Mouse (Mus musculus) neural tube, embryonic 13.5 days (tissue): ENCODE data around the gene Defb23. TPM values are rescaled to one million over a fixed set of nuclear protein-coding genes. Genes with fewer than 3 reads are reported as not detected.

Experiments
- ATAC-seq: fragments of 200-750 bp; cut with Nextera tagmentation; 2 replicates; pipeline ENCODE4 v1.8.0; 2017; ENCODE audit warnings: low read depth, mild to moderate bottlenecking, moderate TSS enrichment, moderate library complexity
- H3K27ac ChIP-seq: fragments of 300-500 bp; sonication (generic); replicated peaks from 2 replicates; pipeline ENCODE4 v1.5.1; 2015; ENCODE audit warnings: moderate library complexity, mild to moderate bottlenecking, inconsistent platforms
- H3K27me3 ChIP-seq: fragments of 300-500 bp; sonication (generic); 2 replicates; pipeline ENCODE4 v1.6.1; 2015; ENCODE audit warnings: mild to moderate bottlenecking, inconsistent platforms
- H3K36me3 ChIP-seq: fragments of 300-500 bp; sonication (generic); 2 replicates; pipeline ENCODE4 v1.6.1; 2015; ENCODE audit warnings: mild to moderate bottlenecking, inconsistent platforms
- H3K4me1 ChIP-seq: fragments of 300-500 bp; sonication (generic); replicated peaks from 2 replicates; pipeline ENCODE4 v1.6.1; 2015; ENCODE audit warnings: inconsistent platforms
- H3K4me2 ChIP-seq: fragments of 300-500 bp; sonication (generic); 2 replicates; pipeline ENCODE4 v1.6.1; 2015; ENCODE audit warnings: inconsistent platforms, mild to moderate bottlenecking, moderate library complexity
- H3K4me3 ChIP-seq: fragments of 300-500 bp; sonication (generic); 2 replicates; pipeline ENCODE4 v1.5.1; 2015; ENCODE audit warnings: mild to moderate bottlenecking, inconsistent platforms
- H3K9ac ChIP-seq: fragments of 300-500 bp; sonication (generic); 2 replicates; pipeline ENCODE4 v1.6.1; 2015; ENCODE audit warnings: moderate library complexity, mild to moderate bottlenecking, inconsistent platforms
- H3K9me3 ChIP-seq: fragments of 300-500 bp; sonication (generic); 2 replicates; pipeline ENCODE4 v1.6.1; 2016; ENCODE audit warnings: inconsistent platforms
- WGBS: fragments of 180-500 bp; shearing (Covaris S2); methylation state at CpG from one replicate; pipeline ENCODE4 v1.1.7; 2015; 5-methylcytosine and 5-hydroxymethylcytosine counted together
- polyA plus RNA-seq: library from polyadenylated mRNA; unstranded; fragments of >200 nt; fragmentation: Nextera tagmentation; extraction: Ambion mirVana; gene quantifications from 2 replicates; pipeline ENCODE4 v1.2.1, GENCODE M21; 2015

Defb23 gene
- polyA plus RNA-seq, result not detected in 2 replicates

GRCm38 (mm10) chr2:152464570-152465150 is at the start of gene Defb23:
Gene Defb23, minus strand, starts transcription at chr2:152464620.
- Histone ChIP-seq H3K27ac (no peak within 1 kb of the TSS), H3K36me3 (no peaks in the 10 kb centered on the region), H3K27me3 (no peaks in the 10 kb centered on the region), H3K9ac (no peak within 1 kb of the TSS), H3K4me2 (no peak within 1 kb of the TSS), H3K4me3 (no peak within 1 kb of the TSS), H3K4me1 (no peaks in the 10 kb centered on the region), H3K9me3 (no peaks in the 10 kb centered on the region)
- no peak for ATAC-seq
- 91% methylated on average over 3 of the region's 3 CpGs for WGBS

DNA sequence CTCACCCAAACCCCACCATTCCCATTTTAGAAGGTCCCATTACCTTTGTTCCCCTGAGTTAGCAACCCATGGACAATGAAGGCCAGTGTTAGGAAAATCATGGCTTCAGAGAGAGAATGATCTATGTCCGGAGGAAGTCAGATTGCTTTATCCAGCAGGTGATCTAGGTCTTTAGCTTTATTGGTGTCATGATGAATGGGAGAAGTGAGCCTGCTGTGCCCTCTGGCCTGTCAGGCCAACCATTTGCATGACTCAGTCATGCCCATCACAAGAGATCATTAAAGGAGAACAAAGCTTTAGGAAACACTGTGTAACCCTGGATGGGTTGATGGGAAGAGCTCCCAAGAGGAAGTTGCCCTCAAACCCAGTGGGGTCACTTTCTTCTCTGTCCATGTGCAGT is 47.2 kb upstream of the Defb23 start, which contains the start of gene Defb26:
Defb26 (minus strand) TSS at position 101 of the 400 bp plus-strand sequence.
- Histone ChIP-seq H3K27me3 (no peaks in the 10 kb centered on the region), H3K9me3 (no peaks in the 10 kb centered on the region), H3K4me3 (no peak within 1 kb of the TSS), H3K9ac (no peak within 1 kb of the TSS), H3K4me2 (no peak within 1 kb of the TSS), H3K4me1 (no peaks in the 10 kb centered on the region), H3K36me3 (no peaks in the 10 kb centered on the region), H3K27ac (no peak within 1 kb of the TSS)
- WGBS, result 59% methylated on average over 1 of the region's 1 CpGs
- no peak for ATAC-seq

DNA sequence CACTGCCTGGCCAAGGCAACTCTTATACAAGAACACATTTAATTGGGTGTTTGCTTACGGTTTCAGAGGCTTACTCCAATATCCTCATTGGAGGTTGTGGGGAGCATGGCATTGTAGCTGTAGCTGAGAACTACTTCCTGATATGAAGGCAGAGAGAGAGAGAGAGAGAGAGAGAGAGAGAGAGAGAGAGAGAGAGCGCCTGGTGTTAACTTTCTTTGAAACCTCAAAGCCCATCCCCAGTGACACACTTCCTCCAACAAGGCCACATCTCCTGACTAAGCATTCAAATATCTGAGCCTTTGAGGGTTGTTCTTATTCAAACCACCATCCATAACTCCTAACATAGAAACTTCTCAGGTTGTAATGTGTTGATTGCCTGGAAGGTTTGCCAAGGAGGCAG is 39.5 kb upstream of the Defb23 start:
- Histone ChIP-seq H3K4me2 (no peak overlapping the region), H3K4me1 (no peaks in the 10 kb centered on the region), H3K9me3 (no peaks in the 10 kb centered on the region), H3K4me3 (no peak overlapping the region), H3K36me3 (no peaks in the 10 kb centered on the region), H3K27ac (no peak overlapping the region), H3K27me3 (no peaks in the 10 kb centered on the region), H3K9ac (no peak overlapping the region)
- WGBS, result 85% methylated on average over 2 of the region's 2 CpGs
- ATAC-seq, result no peak

- no peaks in the 10 kb centered on the region for H3K27me3 ChIP-seq
- H3K9ac ChIP-seq, result no peak overlapping the region
- no peak overlapping the region for H3K4me3 ChIP-seq
- H3K9me3 ChIP-seq, result no peaks in the 10 kb centered on the region
- no peak overlapping the region for H3K27ac ChIP-seq
- H3K36me3 ChIP-seq, result no peaks in the 10 kb centered on the region
- WGBS, result 81% methylated on average over 6 of the region's 6 CpGs
- no peak overlapping the region for H3K4me2 ChIP-seq
- ATAC-seq, result no peak
- H3K4me1 ChIP-seq, result no peaks in the 10 kb centered on the region
Measured at GRCm38 (mm10) chr2:152500863-152501229, 36.4 kb upstream of the Defb23 start.

DNA sequence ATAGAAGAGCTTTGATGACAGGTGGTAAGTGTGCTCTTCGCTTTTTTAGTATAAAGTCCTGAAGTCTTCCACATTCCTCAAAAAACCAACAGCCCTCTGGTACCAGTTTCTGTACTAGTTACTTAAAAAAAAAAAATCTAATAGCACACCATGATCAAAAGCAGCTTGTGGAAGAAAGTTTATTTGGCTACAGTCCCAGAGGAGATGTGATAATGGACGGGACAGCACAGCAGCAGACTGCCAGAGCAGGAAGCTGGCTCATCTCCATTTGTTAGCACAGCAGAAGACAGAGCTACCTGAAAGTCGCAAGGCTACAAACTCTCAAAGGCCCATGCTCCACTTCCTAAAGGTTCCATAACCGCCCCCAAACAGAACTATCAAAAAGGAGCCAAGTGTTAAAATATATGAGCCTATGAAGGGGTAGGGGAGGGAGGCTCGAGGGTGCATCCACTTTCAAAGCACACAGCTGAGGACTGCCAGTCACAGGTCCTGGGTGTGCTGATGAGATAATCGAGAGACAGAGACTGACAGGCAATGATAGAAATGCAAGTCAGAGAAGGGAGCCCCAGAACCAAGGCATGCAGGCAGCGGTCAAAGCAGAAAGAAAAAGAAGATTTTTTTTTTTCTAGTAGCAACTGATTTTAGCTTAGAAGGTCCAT is 35.9 kb upstream of the Defb23 start:
- WGBS, result 79% methylated on average over 7 of the region's 7 CpGs
- no peak for ATAC-seq

GRCm38 (mm10) chr2:152498020-152498419 is 33.6 kb upstream of the Defb23 start:
- WGBS, result 84% methylated on average over 6 of the region's 6 CpGs
- no peak for ATAC-seq
- H3K4me2 ChIP-seq, result no peak overlapping the region
- H3K27me3 ChIP-seq, result no peaks in the 10 kb centered on the region
- H3K9ac ChIP-seq, result no peak overlapping the region
- no peaks in the 10 kb centered on the region for H3K4me1 ChIP-seq
- H3K27ac ChIP-seq, result no peak overlapping the region
- H3K4me3 ChIP-seq, result no peak overlapping the region
- H3K36me3 ChIP-seq, result no peaks in the 10 kb centered on the region
- no peaks in the 10 kb centered on the region for H3K9me3 ChIP-seq

More for the DNA sequence above, 35.9 kb upstream of the Defb23 start:
- Histone ChIP-seq H3K9me3 (no peaks in the 10 kb centered on the region), H3K4me3 (no peak overlapping the region), H3K4me2 (no peak overlapping the region), H3K9ac (no peak overlapping the region), H3K27ac (no peak overlapping the region), H3K4me1 (no peaks in the 10 kb centered on the region), H3K36me3 (no peaks in the 10 kb centered on the region), H3K27me3 (no peaks in the 10 kb centered on the region)

DNA sequence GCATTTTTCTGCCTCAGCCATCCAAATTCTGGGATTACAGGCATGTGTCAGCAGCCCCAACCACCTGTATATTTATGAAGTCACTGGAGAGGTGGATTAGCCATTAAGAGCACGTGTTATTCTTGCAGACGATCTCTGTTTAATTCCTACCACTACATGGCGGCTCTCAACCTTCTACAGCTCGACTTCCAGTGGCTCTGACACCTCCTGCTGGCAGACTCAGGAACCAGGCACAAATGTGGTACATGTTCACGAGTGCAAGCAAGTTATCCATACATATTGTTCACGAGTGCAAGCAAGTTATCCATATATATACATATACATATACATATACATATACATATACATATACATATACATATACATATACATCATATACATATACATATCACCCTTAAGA is 28.7 kb upstream of the Defb23 start:
- Histone ChIP-seq H3K4me1 (no peaks in the 10 kb centered on the region), H3K4me3 (no peak overlapping the region), H3K4me2 (no peak overlapping the region), H3K27me3 (no peaks in the 10 kb centered on the region), H3K9me3 (no peaks in the 10 kb centered on the region), H3K9ac (no peak overlapping the region), H3K27ac (no peak overlapping the region), H3K36me3 (no peaks in the 10 kb centered on the region)
- no peak for ATAC-seq
- 76% methylated on average over 6 of the region's 6 CpGs for whole genome bisulfite sequencing

DNA sequence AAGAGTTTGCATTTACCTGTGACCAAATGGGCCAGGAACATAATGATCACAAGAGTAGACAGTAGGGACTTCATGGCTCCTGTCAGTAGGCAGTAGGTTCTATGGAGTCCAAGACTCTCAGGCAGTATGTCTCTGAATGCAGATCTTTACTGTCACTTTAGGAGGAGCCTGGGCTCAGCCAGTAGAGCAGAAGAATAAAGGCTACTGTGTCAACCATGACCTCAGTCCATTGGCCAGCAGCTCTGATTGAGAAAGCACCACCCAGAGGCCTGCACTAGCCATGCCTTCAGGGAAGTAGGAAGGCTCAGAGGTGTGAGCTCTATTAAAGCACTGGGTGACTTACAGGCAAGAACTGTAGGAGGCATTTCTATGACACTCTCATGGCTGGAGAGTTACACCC is 25.6 kb upstream of the Defb23 start, which contains the start of gene Defb22:
Defb22 (minus strand) TSS at position 101 of the 400 bp plus-strand sequence.
- H3K4me3 ChIP-seq, result no peak within 1 kb of the TSS
- H3K36me3 ChIP-seq, result no peaks in the 10 kb centered on the region
- no peak for ATAC-seq
- no peaks in the 10 kb centered on the region for H3K9me3 ChIP-seq
- no peak within 1 kb of the TSS for H3K27ac ChIP-seq
- no peak within 1 kb of the TSS for H3K9ac ChIP-seq
- H3K27me3 ChIP-seq, result no peaks in the 10 kb centered on the region
- H3K4me2 ChIP-seq, result no peak within 1 kb of the TSS
- H3K4me1 ChIP-seq, result no peaks in the 10 kb centered on the region

DNA sequence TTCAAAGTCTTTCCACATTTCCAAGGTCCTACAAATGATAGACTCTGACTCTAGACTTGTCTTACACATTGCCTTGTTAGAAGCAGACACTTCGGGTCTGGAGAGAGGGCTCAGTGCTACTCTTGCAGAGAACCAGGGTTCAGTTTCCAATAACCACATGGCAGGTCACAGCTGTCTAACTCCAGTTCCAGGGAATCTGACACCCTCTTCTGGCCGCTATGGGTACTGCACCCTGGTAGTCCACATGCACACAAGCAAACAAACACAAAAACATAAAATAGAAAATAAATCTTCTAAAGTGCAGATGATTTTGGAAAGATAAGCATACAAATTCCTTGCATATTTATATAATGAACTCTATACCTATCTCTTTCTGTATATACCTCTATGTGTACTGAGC is 22.6 kb upstream of the Defb23 start:
- 75% methylated on average over 2 of the region's 2 CpGs for WGBS
- Histone ChIP-seq H3K27me3 (no peaks in the 10 kb centered on the region), H3K9me3 (no peaks in the 10 kb centered on the region), H3K4me2 (no peak overlapping the region), H3K36me3 (no peaks in the 10 kb centered on the region), H3K9ac (no peak overlapping the region), H3K4me3 (no peak overlapping the region), H3K4me1 (no peaks in the 10 kb centered on the region), H3K27ac (no peak overlapping the region)
- ATAC-seq, result no peak

GRCm38 (mm10) chr2:152481726-152482125 is 17.3 kb upstream of the Defb23 start:
- H3K27me3 ChIP-seq, result no peaks in the 10 kb centered on the region
- no peak overlapping the region for H3K9ac ChIP-seq
- no peak overlapping the region for H3K27ac ChIP-seq
- no peak overlapping the region for H3K4me3 ChIP-seq
- no peak for ATAC-seq
- 89% methylated on average over 7 of the region's 7 CpGs for WGBS
- no peak overlapping the region for H3K4me2 ChIP-seq
- no peaks in the 10 kb centered on the region for H3K4me1 ChIP-seq
- H3K36me3 ChIP-seq, result no peaks in the 10 kb centered on the region
- 0 out of 2 replicates have a peak, but pooled peaks cover 2% of the 10 kb centered on the region for H3K9me3 ChIP-seq

DNA sequence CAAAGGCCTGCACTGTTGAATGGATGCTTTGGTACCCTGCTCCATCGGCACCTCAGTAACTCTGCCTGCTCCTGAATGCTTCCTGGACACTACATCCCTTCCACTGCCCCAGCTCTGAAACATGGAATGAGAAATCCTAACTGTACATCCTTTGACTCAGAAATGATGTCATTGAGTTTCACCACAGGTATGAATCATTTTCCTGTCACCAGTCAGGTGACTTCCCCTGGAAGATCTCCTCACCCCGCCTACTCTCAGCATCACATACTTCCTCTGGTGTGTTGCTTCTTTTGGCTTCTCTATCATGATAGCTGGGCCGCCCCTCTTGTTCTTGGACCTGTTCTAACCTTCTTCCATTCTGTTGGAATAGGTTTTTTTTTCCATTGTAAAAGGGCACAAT is 16.5 kb upstream of the Defb23 start:
- no peak overlapping the region for H3K9ac ChIP-seq
- H3K27me3 ChIP-seq, result no peaks in the 10 kb centered on the region
- no peaks in the 10 kb centered on the region for H3K4me1 ChIP-seq
- 92% methylated on average over 3 of the region's 3 CpGs for WGBS
- ATAC-seq, result no peak
- no peak overlapping the region for H3K4me3 ChIP-seq
- 0 out of 2 replicates have a peak, but pooled peaks cover 2% of the 10 kb centered on the region for H3K9me3 ChIP-seq
- H3K36me3 ChIP-seq, result no peaks in the 10 kb centered on the region
- no peak overlapping the region for H3K4me2 ChIP-seq
- H3K27ac ChIP-seq, result no peak overlapping the region

DNA sequence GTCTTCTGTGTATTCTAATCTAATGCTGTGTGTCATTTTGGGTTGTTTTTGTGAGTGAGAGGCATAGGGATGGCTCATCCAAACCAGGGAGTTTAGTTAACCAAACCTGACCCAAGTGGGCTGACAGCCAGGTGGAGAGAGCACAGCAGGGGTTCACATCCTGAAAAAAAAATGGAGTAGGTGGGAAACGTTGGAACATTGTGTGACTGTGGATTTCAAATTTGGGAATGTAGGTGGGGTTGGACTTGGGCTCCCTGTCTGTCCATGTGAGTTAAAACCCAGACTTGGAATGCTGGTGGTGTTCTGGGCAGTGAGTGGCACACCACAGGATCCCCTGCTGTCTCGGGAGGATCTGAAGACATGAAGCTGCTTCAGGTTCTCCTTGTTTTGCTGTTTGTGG is 12.3 kb upstream of the Defb23 start, which contains the start of gene Defb20:
Defb20 (plus strand) TSS at position 301 of the 400 bp plus-strand sequence.
- 66% methylated on average over 2 of the region's 2 CpGs for WGBS
- Histone ChIP-seq H3K36me3 (no peaks in the 10 kb centered on the region), H3K4me1 (no peaks in the 10 kb centered on the region), H3K9ac (no peak within 1 kb of the TSS), H3K27ac (no peak within 1 kb of the TSS), H3K4me3 (no peak within 1 kb of the TSS), H3K27me3 (no peaks in the 10 kb centered on the region), H3K9me3 (0 out of 2 replicates have a peak, but pooled peaks cover 2% of the 10 kb centered on the region), H3K4me2 (no peak within 1 kb of the TSS)
- ATAC-seq, result no peak

DNA sequence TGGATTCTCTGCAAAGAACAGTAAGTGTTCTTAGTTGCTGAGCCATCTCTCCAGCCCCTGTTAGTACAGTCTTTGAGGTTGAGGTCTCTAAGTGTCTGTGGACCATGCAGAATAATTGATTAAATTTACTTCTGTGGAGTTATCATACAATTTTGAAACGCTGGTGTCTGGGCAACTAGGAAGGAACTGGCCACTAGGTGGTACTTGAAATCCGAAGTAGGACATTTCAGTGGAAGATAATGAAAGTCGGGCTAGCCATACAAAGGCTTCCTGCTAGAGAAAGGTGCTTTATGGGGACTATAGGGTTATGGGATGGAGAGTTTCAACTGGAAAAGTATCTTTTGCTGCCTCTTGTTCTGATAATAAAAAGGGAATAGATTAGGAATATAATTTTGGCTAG is 8.0 kb upstream of the Defb23 start:
- no peak overlapping the region for H3K4me3 ChIP-seq
- no peaks in the 10 kb centered on the region for H3K27me3 ChIP-seq
- no peaks in the 10 kb centered on the region for H3K9me3 ChIP-seq
- no peak overlapping the region for H3K4me2 ChIP-seq
- H3K4me1 ChIP-seq, result no peaks in the 10 kb centered on the region
- 31% methylated on average over 3 of the region's 3 CpGs for WGBS
- H3K27ac ChIP-seq, result no peak overlapping the region
- H3K9ac ChIP-seq, result no peak overlapping the region
- no peaks in the 10 kb centered on the region for H3K36me3 ChIP-seq
- ATAC-seq, result no peak
